Comparison of ENCODE assay signal across 9 mouse cellular contexts in the genomic region with DNA sequence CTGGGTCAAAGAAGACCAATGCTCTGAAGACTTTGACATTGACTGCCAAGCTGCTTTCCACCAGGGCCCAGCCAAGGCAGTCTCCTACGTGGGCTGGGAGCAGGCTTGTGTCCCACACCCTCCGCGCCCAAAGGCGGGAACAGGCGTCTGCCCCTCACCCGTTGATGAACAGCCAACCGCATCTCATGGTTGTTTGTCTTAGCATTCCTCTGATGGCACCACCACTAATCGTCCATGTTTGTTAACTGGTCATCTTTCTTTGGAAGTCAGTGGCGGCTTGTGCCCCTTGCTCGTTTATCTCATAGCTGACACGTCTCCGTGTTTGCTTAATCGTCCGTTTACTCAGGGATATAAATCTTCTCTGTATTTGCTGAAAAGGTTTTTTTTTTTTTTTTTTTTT. TPM values are rescaled to one million over a fixed set of nuclear protein-coding genes. Genes with fewer than 3 reads are reported as not detected.
DNase-seq lines count a peak whose midpoint lies in the region; ATAC-seq lines count a peak whose summit lies in the region.
"Had no signal": no experiment of that assay in that cellular context is flagged by ENCODE, and none has a peak within 500 bp of the region (broad histone marks: within the 10 kb centered on the region; RNA-seq: fewer than 3 reads in every experiment).

No protein-coding gene starts in this region.

- H3K4me3 ChIP-seq in kidney, embryonic 15.5 days (replicated peaks), result no peak overlapping the region
- no peak overlapping the region for H3K4me3 ChIP-seq in embryonic facial prominence, embryonic 13.5 days
- no peak overlapping the region for H3K4me3 ChIP-seq in intestine, embryonic 16.5 days (ENCODE audit: low read length)
- H3K4me3 ChIP-seq in neural tube, embryonic 12.5 days, result no peak overlapping the region

- H3K4me1 ChIP-seq in kidney, embryonic 15.5 days, result peaks cover 56% of the 10 kb centered on the region
- H3K4me1 ChIP-seq in embryonic facial prominence, embryonic 13.5 days, result peaks cover 52% of the 10 kb centered on the region
- peaks cover 24% of the 10 kb centered on the region for H3K4me1 ChIP-seq in intestine, embryonic 16.5 days (ENCODE audit: control insufficient read depth, insufficient read depth, low read length)
- peaks cover 34% of the 10 kb centered on the region for H3K4me1 ChIP-seq in neural tube, embryonic 12.5 days

- H3K4me2 ChIP-seq in kidney, embryonic 15.5 days, result peak overlapping the region; percentile 23; the same call in 1 of the 2 replicates
- H3K4me2 ChIP-seq in embryonic facial prominence, embryonic 13.5 days, result peak overlapping the region; percentile 38
- no peak overlapping the region for H3K4me2 ChIP-seq in intestine, embryonic 16.5 days (ENCODE audit: low read depth, low read length)
- peak overlapping the region; percentile 31 for H3K4me2 ChIP-seq in neural tube, embryonic 12.5 days (replicated peaks)

- H3K9me3 ChIP-seq in kidney, embryonic 15.5 days (replicated peaks), result no peaks in the 10 kb centered on the region
- H3K9me3 ChIP-seq in embryonic facial prominence, embryonic 13.5 days, result no peaks in the 10 kb centered on the region
- no peaks in the 10 kb centered on the region for H3K9me3 ChIP-seq in intestine, embryonic 16.5 days (ENCODE audit: control insufficient read depth, low read length)
- no peaks in the 10 kb centered on the region for H3K9me3 ChIP-seq in neural tube, embryonic 12.5 days

- intact Hi-C loops in heart, postnatal 14 days (cut with DNase I), result no loop called here

- H3K27me3 ChIP-seq in kidney, embryonic 15.5 days, result no peaks in the 10 kb centered on the region; the same call in 1 of the 2 replicates
- H3K27me3 ChIP-seq in embryonic facial prominence, embryonic 13.5 days, result no peaks in the 10 kb centered on the region
- no peaks in the 10 kb centered on the region for H3K27me3 ChIP-seq in intestine, embryonic 16.5 days (replicated peaks; ENCODE audit: control insufficient read depth, insufficient read depth, low read length)
- peaks cover 46% of the 10 kb centered on the region for H3K27me3 ChIP-seq in neural tube, embryonic 12.5 days (replicated peaks)

- H3K9ac ChIP-seq in kidney, embryonic 15.5 days, result no peak overlapping the region
- no peak overlapping the region for H3K9ac ChIP-seq in embryonic facial prominence, embryonic 13.5 days
- H3K9ac ChIP-seq in intestine, embryonic 16.5 days (ENCODE audit: low read depth, low read length), result no peak overlapping the region
- H3K9ac ChIP-seq in neural tube, embryonic 12.5 days, result no peak overlapping the region

- no peak for DNase-seq in kidney, adult 11 months
- DNase-seq in right cerebral cortex, adult 18-20 months, result no peak
- DNase-seq in spleen, adult 12 weeks (ENCODE audit: low spot score), result no peak
- DNase-seq in heart, postnatal 14 days, result no peak
- DNase-seq: kidney, adult 18-20 months had no signal

- H3K36me3 ChIP-seq in kidney, embryonic 15.5 days, result no peaks in the 10 kb centered on the region
- no peaks in the 10 kb centered on the region for H3K36me3 ChIP-seq in embryonic facial prominence, embryonic 13.5 days
- no peaks in the 10 kb centered on the region for H3K36me3 ChIP-seq in intestine, embryonic 16.5 days (ENCODE audit: control insufficient read depth, insufficient read depth, low read length)
- no peaks in the 10 kb centered on the region for H3K36me3 ChIP-seq in neural tube, embryonic 12.5 days

- 10% methylated on average over 14 of the region's 14 CpGs for WGBS in kidney, embryonic 15.5 days
- 22% methylated on average over 14 of the region's 14 CpGs for WGBS in embryonic facial prominence, embryonic 13.5 days
- 18% methylated on average over 14 of the region's 14 CpGs for WGBS in intestine, embryonic 16.5 days
- 5% methylated on average over 14 of the region's 14 CpGs for WGBS in neural tube, embryonic 12.5 days

- ATAC-seq in kidney, embryonic 15.5 days (replicated peaks; ENCODE audit: low FRiP score), result peak; percentile 27; the same call in 1 of the 2 replicates
- ATAC-seq in embryonic facial prominence, embryonic 13.5 days (ENCODE audit: insufficient number of reproducible peaks, insufficient read depth, low FRiP score, low TSS enrichment, low read depth), result no peak
- ATAC-seq in intestine, embryonic 16.5 days, result no peak
- ATAC-seq in neural tube, embryonic 12.5 days (ENCODE audit: low FRiP score, low read depth), result peak; percentile 46; the same call in 1 of the 2 replicates

- peak overlapping the region; percentile 95 for H3K27ac ChIP-seq in kidney, embryonic 15.5 days
- peak overlapping the region; percentile 99 for H3K27ac ChIP-seq in embryonic facial prominence, embryonic 13.5 days
- H3K27ac ChIP-seq in intestine, embryonic 16.5 days (ENCODE audit: low read length), result peak overlapping the region; percentile 72
- H3K27ac ChIP-seq in neural tube, embryonic 12.5 days, result no peak overlapping the region

RNA-seq across cellular contexts. Expression of gene Tnnt3, which starts 10.9 kb away (rescaled TPM):
- polyA plus RNA-seq in kidney, embryonic 15.5 days (2015; fragmentation: Nextera tagmentation; extraction: Ambion mirVana), result 23.5 and 46.2 TPM in 2 replicates
- 3.8 and 5.8 TPM in 2 replicates for polyA plus RNA-seq in embryonic facial prominence, embryonic 13.5 days (2015; fragmentation: Nextera tagmentation; extraction: Ambion mirVana)
- polyA plus RNA-seq in intestine, embryonic 16.5 days (2015; fragmentation: Nextera tagmentation; extraction: Ambion mirVana), result 2.1 and 3.2 TPM in 2 replicates
- polyA plus RNA-seq in neural tube, embryonic 12.5 days (2016; fragmentation: Nextera tagmentation; extraction: Ambion mirVana), result 5.7 and 8.7 TPM in 2 replicates
- total RNA-seq in heart, postnatal 14 days (2021), result 1 to 10 TPM; 1.2 to 1.4 TPM

RNA-seq across cellular contexts. Expression of gene Mrpl23, which starts 23.0 kb away (rescaled TPM):
- polyA plus RNA-seq in kidney, embryonic 15.5 days (2015; fragmentation: Nextera tagmentation; extraction: Ambion mirVana), result 25.8 and 26.8 TPM in 2 replicates
- polyA plus RNA-seq in embryonic facial prominence, embryonic 13.5 days (2015; fragmentation: Nextera tagmentation; extraction: Ambion mirVana), result 36.0 and 36.7 TPM in 2 replicates
- 50.3 and 58.1 TPM in 2 replicates for polyA plus RNA-seq in intestine, embryonic 16.5 days (2015; fragmentation: Nextera tagmentation; extraction: Ambion mirVana)
- polyA plus RNA-seq in neural tube, embryonic 12.5 days (2016; fragmentation: Nextera tagmentation; extraction: Ambion mirVana), result 13.5 and 14.7 TPM in 2 replicates
- 1 to 10 TPM; 2.7 to 7.4 TPM for total RNA-seq in heart, postnatal 14 days (2021)

RNA-seq across cellular contexts. Expression of gene Lsp1, which starts 48.9 kb away (rescaled TPM):
- 115 and 139 TPM in 2 replicates for polyA plus RNA-seq in kidney, embryonic 15.5 days (2015; fragmentation: Nextera tagmentation; extraction: Ambion mirVana)
- 28.5 and 29.2 TPM in 2 replicates for polyA plus RNA-seq in embryonic facial prominence, embryonic 13.5 days (2015; fragmentation: Nextera tagmentation; extraction: Ambion mirVana)
- polyA plus RNA-seq in intestine, embryonic 16.5 days (2015; fragmentation: Nextera tagmentation; extraction: Ambion mirVana), result 125 and 134 TPM in 2 replicates
- polyA plus RNA-seq in neural tube, embryonic 12.5 days (2016; fragmentation: Nextera tagmentation; extraction: Ambion mirVana), result 15.6 and 18.4 TPM in 2 replicates
- 10 to 100 TPM; 63.5 to 77.2 TPM for total RNA-seq in heart, postnatal 14 days (2021)

Comparison
In these comparisons a context has a peak if more than half of its experiments do, and no peak if none do; other contexts are left out.
1. ATAC-seq: peak in kidney, embryonic 15.5 days (single experiment) and neural tube, embryonic 12.5 days (single experiment); none in embryonic facial prominence, embryonic 13.5 days (single experiment) and intestine, embryonic 16.5 days (single experiment).